Mouse (Mus musculus): ENCODE measurements around the gene Stt3b. TPM values are rescaled to one million over a fixed set of nuclear protein-coding genes. Genes with fewer than 3 reads are reported as not detected.

The Stt3b gene
- polyA plus RNA-seq, 1 experiment: 1.9 TPM

DNA sequence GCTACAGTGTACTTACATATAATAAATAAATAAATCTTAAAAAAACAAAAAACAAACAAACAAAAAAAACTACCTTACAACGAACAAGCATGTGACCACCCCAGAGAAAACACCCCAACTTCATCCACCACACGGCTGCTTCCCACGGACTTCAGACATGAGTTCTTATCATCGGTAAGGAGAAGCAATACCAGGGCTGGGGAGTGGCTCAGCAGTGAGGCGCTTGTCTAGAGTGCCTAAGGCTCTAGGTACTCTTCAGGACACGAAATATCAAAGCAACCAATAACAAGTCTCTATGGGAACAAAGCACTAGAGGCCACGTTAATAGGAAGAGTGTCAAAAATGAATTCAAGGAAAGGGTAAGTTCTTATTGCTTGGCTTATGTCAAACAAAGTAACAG is 49.8 kb downstream of the Stt3b start:
- peaks cover 73% of the 10 kb centered on the region for H3K36me3 ChIP-seq (ENCODE audit: control insufficient read depth)
- H3K4me1 ChIP-seq (ENCODE audit: control insufficient read depth): peaks cover 17% of the 10 kb centered on the region
- no peaks in the 10 kb centered on the region for H3K27me3 ChIP-seq (ENCODE audit: control insufficient read depth)
- TF ChIP-seq GATA1 (IDR thresholded peaks at IDR 0.05; ENCODE audit: low read length) (no peak), TAL1 (IDR thresholded peaks at IDR 0.05; ENCODE audit: low read length) (no peak)
- H3K9me3 ChIP-seq (ENCODE audit: control insufficient read depth, low read length): no peaks in the 10 kb centered on the region
- no peak overlapping the region for H3K4me3 ChIP-seq (replicated peaks)

DNA sequence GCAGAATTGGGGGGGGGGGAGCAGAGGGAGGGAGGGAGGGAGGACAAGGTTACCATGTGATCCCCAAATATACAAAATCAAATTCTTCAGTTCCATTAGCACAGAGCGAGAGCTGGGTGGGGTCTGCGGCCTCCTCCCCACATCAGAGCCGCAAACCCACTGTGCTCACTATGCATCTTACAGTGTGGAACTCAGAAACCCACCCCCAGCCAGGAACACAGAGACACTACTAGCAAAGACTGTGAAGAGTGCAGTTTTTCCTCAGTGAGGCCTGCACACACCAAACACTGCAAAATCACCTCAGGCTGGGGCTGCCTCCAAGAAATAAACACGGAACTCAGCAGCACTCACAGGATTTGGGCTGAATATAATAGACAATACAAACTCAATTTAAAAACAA is 50.4 kb downstream of the Stt3b start:
- Histone ChIP-seq H3K4me3 (replicated peaks) (no peak overlapping the region), H3K36me3 (ENCODE audit: control insufficient read depth) (peaks cover 73% of the 10 kb centered on the region), H3K4me1 (ENCODE audit: control insufficient read depth) (peaks cover 17% of the 10 kb centered on the region), H3K27me3 (ENCODE audit: control insufficient read depth) (no peaks in the 10 kb centered on the region), H3K9me3 (ENCODE audit: control insufficient read depth, low read length) (no peaks in the 10 kb centered on the region)
- TF ChIP-seq GATA1 (IDR thresholded peaks at IDR 0.05; ENCODE audit: low read length) (no peak), TAL1 (IDR thresholded peaks at IDR 0.05; ENCODE audit: low read length) (no peak)

DNA sequence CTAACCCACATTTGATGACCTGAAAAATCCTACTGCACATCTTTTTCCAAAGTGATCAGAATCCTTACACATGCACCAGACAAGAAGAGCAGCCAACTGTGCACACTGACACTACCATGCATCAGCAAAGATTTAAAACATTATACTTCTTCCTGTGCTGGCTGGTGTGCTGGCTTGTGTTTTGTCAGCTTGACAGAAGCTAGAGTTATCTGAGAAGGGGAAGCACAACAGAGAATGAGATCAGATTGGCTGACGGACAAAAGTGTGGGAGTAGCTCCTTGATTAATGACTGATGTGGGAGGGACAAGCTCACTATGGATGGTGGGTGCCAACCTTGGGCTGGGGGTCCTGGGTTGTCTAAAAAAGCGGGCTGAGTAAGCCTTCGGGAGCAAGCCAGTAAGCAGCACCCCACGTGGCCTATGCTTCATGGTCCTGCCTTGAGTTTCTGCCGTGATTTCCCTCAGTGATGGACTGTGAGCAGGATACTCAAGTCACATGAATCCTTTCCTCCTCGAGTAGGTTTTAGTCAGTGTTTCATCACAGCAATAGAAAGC is 52.4 kb downstream of the Stt3b start:
- Histone ChIP-seq H3K4me1 (ENCODE audit: control insufficient read depth) (peaks cover 17% of the 10 kb centered on the region), H3K9me3 (ENCODE audit: control insufficient read depth, low read length) (no peaks in the 10 kb centered on the region), H3K36me3 (ENCODE audit: control insufficient read depth) (peaks cover 77% of the 10 kb centered on the region), H3K27me3 (ENCODE audit: control insufficient read depth) (no peaks in the 10 kb centered on the region), H3K4me3 (replicated peaks) (no peak overlapping the region)
- TF ChIP-seq TAL1 (IDR thresholded peaks at IDR 0.05; ENCODE audit: low read length): no peak
- no peak for TF ChIP-seq GATA1 (IDR thresholded peaks at IDR 0.05; ENCODE audit: low read length)

DNA sequence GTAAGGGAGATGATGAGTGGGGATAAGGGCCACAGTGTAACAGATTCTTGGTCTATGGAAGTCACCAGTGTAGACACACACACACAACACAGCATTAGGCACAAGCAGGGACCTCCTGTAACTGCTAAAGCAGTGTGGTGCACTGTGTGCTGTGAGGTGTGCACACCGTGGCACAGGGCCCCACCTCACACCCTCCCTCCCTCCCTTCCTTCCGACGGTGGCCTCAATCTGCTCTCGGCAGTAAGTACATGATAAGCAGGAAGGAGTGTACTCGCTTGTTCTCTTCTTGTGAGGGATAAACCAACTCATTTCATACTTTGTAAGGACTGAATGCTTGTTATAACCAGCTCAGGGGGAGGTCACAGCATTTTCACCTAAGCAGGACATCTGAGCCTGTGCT is 61.1 kb downstream of the Stt3b start:
- TF ChIP-seq GATA1 (IDR thresholded peaks at IDR 0.05; ENCODE audit: low read length) (no peak), TAL1 (IDR thresholded peaks at IDR 0.05; ENCODE audit: low read length) (no peak)
- no peaks in the 10 kb centered on the region for H3K27me3 ChIP-seq (ENCODE audit: control insufficient read depth)
- peaks cover 22% of the 10 kb centered on the region for H3K4me1 ChIP-seq (ENCODE audit: control insufficient read depth)
- no peaks in the 10 kb centered on the region for H3K9me3 ChIP-seq (ENCODE audit: control insufficient read depth, low read length)
- H3K4me3 ChIP-seq (replicated peaks): no peak overlapping the region
- H3K36me3 ChIP-seq (ENCODE audit: control insufficient read depth): peaks cover 95% of the 10 kb centered on the region

DNA sequence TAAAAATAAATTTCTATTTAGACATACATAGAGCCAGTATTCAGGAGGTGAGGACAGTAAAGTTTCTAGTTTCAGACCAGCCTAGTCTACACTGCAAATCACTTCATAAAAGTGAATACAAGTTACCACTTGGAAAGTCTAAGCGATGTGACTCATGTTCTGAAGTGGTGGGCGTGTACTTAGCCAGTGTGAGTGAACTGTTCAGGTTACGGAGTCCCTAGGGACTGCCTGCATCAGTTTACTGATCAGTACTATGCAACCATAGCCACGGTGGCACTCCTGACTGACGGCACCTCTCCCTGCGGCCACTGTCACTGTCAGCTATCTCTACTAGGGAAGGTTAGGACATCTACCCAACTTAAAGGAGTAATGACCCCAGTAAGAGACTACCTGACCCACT is 65.1 kb downstream of the Stt3b start:
- Histone ChIP-seq H3K4me1 (ENCODE audit: control insufficient read depth) (peaks cover 16% of the 10 kb centered on the region), H3K4me3 (replicated peaks) (no peak overlapping the region), H3K27me3 (ENCODE audit: control insufficient read depth) (no peaks in the 10 kb centered on the region), H3K36me3 (ENCODE audit: control insufficient read depth) (peaks cover 95% of the 10 kb centered on the region), H3K9me3 (ENCODE audit: control insufficient read depth, low read length) (no peaks in the 10 kb centered on the region)
- no peak for TF ChIP-seq GATA1 (IDR thresholded peaks at IDR 0.05; ENCODE audit: low read length)
- TF ChIP-seq TAL1 (IDR thresholded peaks at IDR 0.05; ENCODE audit: low read length): no peak

DNA sequence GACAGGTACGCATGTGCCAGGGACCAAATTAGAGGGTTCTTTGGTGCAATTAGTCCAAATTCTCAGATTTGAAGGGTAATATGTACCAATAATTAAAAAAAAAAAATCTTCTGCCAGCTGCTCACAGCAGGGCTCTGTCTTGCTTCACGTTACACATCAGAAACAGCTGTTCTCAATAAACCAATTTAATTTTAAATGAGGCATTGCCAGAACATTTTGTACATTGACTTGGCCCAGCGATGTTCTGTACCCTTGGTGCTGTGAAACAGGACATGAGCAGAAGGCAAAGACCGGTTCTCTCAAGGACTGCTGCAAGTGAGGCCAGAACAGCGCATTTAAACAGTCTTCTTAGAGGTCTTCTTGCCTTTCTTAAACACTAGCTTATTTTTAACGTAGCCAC is 66.6 kb downstream of the Stt3b start:
- TF ChIP-seq GATA1 (IDR thresholded peaks at IDR 0.05; ENCODE audit: low read length): no peak
- Histone ChIP-seq H3K9me3 (ENCODE audit: control insufficient read depth, low read length) (no peaks in the 10 kb centered on the region), H3K4me1 (ENCODE audit: control insufficient read depth) (peaks cover 11% of the 10 kb centered on the region), H3K36me3 (ENCODE audit: control insufficient read depth) (peaks cover 92% of the 10 kb centered on the region), H3K27me3 (ENCODE audit: control insufficient read depth) (no peaks in the 10 kb centered on the region), H3K4me3 (replicated peaks) (no peak overlapping the region)

DNA sequence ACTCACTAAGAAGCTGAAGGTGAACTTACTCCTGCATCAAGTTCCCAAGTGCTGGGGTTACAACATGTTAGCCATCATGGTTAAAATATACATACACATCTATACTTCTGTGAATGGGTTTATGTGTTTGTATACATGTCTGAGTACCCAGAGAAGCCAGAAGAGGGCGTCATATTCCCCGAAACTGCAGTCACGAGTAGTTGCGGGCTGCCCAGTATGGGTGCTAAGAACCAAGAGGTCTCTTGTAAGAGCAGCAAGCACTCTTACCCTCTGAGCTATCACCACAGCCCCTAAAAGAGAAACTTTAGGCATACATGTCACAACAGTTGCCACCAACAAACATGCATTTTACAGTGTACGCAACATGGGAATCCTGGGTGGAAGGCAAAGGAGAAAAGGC is 70.4 kb downstream of the Stt3b start:
- Histone ChIP-seq H3K9me3 (ENCODE audit: control insufficient read depth, low read length) (no peaks in the 10 kb centered on the region), H3K36me3 (ENCODE audit: control insufficient read depth) (peaks cover 59% of the 10 kb centered on the region), H3K4me3 (replicated peaks) (no peak overlapping the region), H3K27me3 (ENCODE audit: control insufficient read depth) (no peaks in the 10 kb centered on the region), H3K4me1 (ENCODE audit: control insufficient read depth) (peaks cover 33% of the 10 kb centered on the region)
- TF ChIP-seq GATA1 (IDR thresholded peaks at IDR 0.05; ENCODE audit: low read length) (no peak), TAL1 (IDR thresholded peaks at IDR 0.05; ENCODE audit: low read length) (no peak)

DNA sequence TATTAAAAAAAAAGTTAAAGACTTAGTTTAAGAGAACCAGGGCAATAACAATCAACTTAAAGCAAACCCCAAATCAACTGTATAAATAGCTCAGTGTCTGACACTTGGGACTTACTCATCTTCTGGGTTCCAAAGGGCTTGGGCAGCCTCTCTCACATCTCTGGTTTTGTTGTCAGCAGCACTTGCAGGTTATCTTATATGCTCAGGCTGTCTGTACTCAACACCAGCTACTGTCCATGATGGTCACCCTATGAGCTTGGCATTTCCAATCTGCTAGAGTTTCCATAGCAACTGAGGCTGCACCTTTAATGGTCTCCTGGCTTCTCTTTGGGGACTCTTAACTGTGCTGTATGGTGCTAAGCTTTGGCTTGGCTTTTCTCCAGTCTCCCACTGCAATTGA is 72.3 kb downstream of the Stt3b start:
- no peaks in the 10 kb centered on the region for H3K9me3 ChIP-seq (ENCODE audit: control insufficient read depth, low read length)
- no peaks in the 10 kb centered on the region for H3K27me3 ChIP-seq (ENCODE audit: control insufficient read depth)
- peaks cover 33% of the 10 kb centered on the region for H3K4me1 ChIP-seq (ENCODE audit: control insufficient read depth)
- no peak overlapping the region for H3K4me3 ChIP-seq (replicated peaks)
- TF ChIP-seq GATA1 (IDR thresholded peaks at IDR 0.05; ENCODE audit: low read length): no peak; the same call in 1 of the 2 replicates
- no peak; the same call in 2 of the 3 replicates for TF ChIP-seq TAL1 (IDR thresholded peaks at IDR 0.05; ENCODE audit: low read length)
- H3K36me3 ChIP-seq (ENCODE audit: control insufficient read depth): peaks cover 40% of the 10 kb centered on the region

DNA sequence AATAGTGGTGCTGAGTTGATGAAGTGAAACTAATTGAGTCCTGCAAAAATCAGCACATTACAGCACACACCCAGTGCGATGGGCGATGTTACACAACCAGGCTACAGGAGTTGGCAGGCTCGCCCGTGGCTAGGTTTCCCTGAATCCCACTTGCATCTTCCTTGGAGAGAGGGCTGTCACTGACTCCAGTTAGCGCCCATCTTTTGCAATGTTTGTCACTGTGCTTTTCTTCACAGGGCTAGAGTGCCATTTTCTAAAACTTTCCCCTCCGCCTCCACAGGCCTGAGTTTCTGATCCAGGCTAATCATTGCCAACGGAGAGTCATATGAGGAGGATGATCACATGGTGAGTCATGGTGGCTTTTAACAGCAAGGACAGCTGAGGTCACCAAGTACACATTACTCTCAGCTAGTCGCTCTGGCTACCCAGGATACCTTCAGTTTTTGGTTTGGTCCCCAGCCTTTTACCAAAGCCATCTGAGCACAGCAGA is 73.8 kb downstream of the Stt3b start:
- H3K9me3 ChIP-seq (ENCODE audit: control insufficient read depth, low read length): no peaks in the 10 kb centered on the region
- peaks cover 33% of the 10 kb centered on the region for H3K4me1 ChIP-seq (ENCODE audit: control insufficient read depth)
- H3K27me3 ChIP-seq (ENCODE audit: control insufficient read depth): no peaks in the 10 kb centered on the region
- no peak for TF ChIP-seq GATA1 (IDR thresholded peaks at IDR 0.05; ENCODE audit: low read length)
- no peak for TF ChIP-seq TAL1 (IDR thresholded peaks at IDR 0.05; ENCODE audit: low read length)
- no peak overlapping the region for H3K4me3 ChIP-seq (replicated peaks)
- H3K36me3 ChIP-seq (ENCODE audit: control insufficient read depth): peaks cover 24% of the 10 kb centered on the region

DNA sequence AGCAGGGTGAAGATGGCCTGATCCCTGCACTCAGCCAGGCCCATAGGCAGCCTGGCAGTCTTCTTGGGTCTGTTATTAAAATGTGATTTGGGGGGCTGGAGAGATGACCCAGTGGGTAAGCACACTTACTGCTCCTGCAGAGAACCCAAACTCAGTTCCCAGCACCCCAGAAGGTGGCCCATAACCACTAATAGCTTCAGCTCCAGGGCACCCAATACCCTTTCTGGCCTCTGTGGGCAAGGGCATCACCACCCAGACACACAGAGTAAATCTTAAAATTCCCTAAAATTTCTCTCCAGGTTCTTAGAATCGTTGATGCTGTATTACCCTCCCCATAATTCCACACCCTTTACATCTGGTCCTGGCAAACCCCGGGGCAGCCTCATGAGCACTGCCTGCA is 75.7 kb downstream of the Stt3b start:
- Histone ChIP-seq H3K36me3 (ENCODE audit: control insufficient read depth) (peaks cover 10% of the 10 kb centered on the region), H3K4me3 (replicated peaks) (no peak overlapping the region), H3K4me1 (ENCODE audit: control insufficient read depth) (peaks cover 33% of the 10 kb centered on the region), H3K27me3 (ENCODE audit: control insufficient read depth) (no peaks in the 10 kb centered on the region), H3K9me3 (ENCODE audit: control insufficient read depth, low read length) (no peaks in the 10 kb centered on the region)
- no peak for TF ChIP-seq GATA1 (IDR thresholded peaks at IDR 0.05; ENCODE audit: low read length)
- no peak for TF ChIP-seq TAL1 (IDR thresholded peaks at IDR 0.05; ENCODE audit: low read length)

Measured in erythroblast, embryonic 14.5 days (primary cell).